28 mouse cellular contexts compared by ENCODE assay signal in the genomic region with DNA sequence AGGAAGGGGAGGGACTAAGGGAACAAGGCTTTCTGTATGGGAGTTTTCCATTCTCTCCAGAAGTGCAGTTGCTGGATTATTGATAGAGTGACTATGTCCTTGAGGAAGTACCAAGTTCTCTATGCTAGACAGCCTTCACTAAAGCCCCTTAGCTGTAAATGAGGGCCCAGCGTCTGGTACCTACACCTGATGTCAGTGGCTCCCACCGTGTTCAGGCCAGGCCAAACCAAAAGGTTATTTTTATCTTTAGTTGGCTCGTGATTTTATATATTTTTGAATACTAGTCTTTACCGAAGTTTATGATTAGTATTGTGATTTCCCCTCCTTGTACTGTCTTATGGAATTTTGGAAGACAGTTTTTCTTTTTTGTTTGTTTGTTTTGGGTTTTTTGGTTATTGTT.
"Had no signal": no experiment of that assay in that cellular context is flagged by ENCODE, and none has a peak within 500 bp of the region (broad histone marks: within the 10 kb centered on the region; RNA-seq: fewer than 3 reads in every experiment).

No protein-coding gene starts in this region.

- H3K4me3 ChIP-seq: embryonic facial prominence, embryonic 10.5 days; embryonic facial prominence, embryonic 12.5 days; embryonic facial prominence, embryonic 13.5 days; embryonic facial prominence, embryonic 15.5 days; erythroblast, embryonic 14.5 days; forebrain, embryonic 10.5 days; forebrain, embryonic 12.5 days; forebrain, embryonic 13.5 days; forebrain, embryonic 15.5 days; gastrocnemius, adult 2 months; heart, adult 2 months had no signal

- H3K4me2 ChIP-seq: embryonic facial prominence, embryonic 12.5 days; embryonic facial prominence, embryonic 13.5 days; embryonic facial prominence, embryonic 15.5 days; forebrain, embryonic 12.5 days; forebrain, embryonic 13.5 days; forebrain, embryonic 15.5 days had no signal

- H3K9me3 ChIP-seq: embryonic facial prominence, embryonic 10.5 days; embryonic facial prominence, embryonic 12.5 days; embryonic facial prominence, embryonic 13.5 days; embryonic facial prominence, embryonic 15.5 days; forebrain, embryonic 10.5 days; forebrain, embryonic 12.5 days; forebrain, embryonic 13.5 days; forebrain, embryonic 15.5 days had no signal

- H3K9ac ChIP-seq: embryonic facial prominence, embryonic 12.5 days; embryonic facial prominence, embryonic 13.5 days; embryonic facial prominence, embryonic 15.5 days; forebrain, embryonic 12.5 days; forebrain, embryonic 13.5 days; forebrain, embryonic 15.5 days; forebrain, postnatal 0 days had no signal

- DNase-seq: cerebellum, adult 8-10 months; cerebellum, adult 9-10 months; cerebellum, adult 9-11 months; cerebellum, postnatal 10 days; cerebellum, postnatal 14 days; cerebellum, postnatal 25 days; cerebellum, postnatal 36 days; embryo, embryonic 11 days; forebrain, postnatal 0 days; gastrocnemius, adult 2 months; gastrocnemius, postnatal 10 days; gastrocnemius, postnatal 14 days; gastrocnemius, postnatal 25 days; gastrocnemius, postnatal 36 days; heart, adult 11 months; heart, adult 18-20 months; heart, adult 2 months had no signal

- H3K4me1 ChIP-seq: embryonic facial prominence, embryonic 10.5 days; embryonic facial prominence, embryonic 12.5 days; embryonic facial prominence, embryonic 13.5 days; embryonic facial prominence, embryonic 15.5 days; forebrain, embryonic 10.5 days; forebrain, embryonic 12.5 days; forebrain, embryonic 13.5 days; forebrain, embryonic 15.5 days had no signal

- H3K27me3 ChIP-seq: embryonic facial prominence, embryonic 12.5 days; embryonic facial prominence, embryonic 13.5 days; embryonic facial prominence, embryonic 15.5 days; forebrain, embryonic 12.5 days; forebrain, embryonic 13.5 days; forebrain, embryonic 15.5 days had no signal

- ATAC-seq: forebrain, embryonic 13.5 days; forebrain, embryonic 14.5 days; forebrain, embryonic 15.5 days; forebrain, embryonic 16.5 days had no signal

- H3K27ac ChIP-seq: embryonic facial prominence, embryonic 10.5 days; embryonic facial prominence, embryonic 12.5 days; embryonic facial prominence, embryonic 13.5 days; embryonic facial prominence, embryonic 15.5 days; forebrain, embryonic 10.5 days; forebrain, embryonic 12.5 days; forebrain, embryonic 13.5 days; forebrain, embryonic 15.5 days; gastrocnemius, adult 2 months; heart, adult 2 months had no signal
